Mouse (Mus musculus): ENCODE data around the gene Mad2l2. TPM values are rescaled to one million over a fixed set of nuclear protein-coding genes. Genes with fewer than 3 reads are reported as not detected.

The Mad2l2 gene
- polyA plus RNA-seq, 1 experiment = 24.8 TPM

GRCm38 (mm10) chr4:148139767-148140097, 9.5 kb downstream of the Mad2l2 start:
- no peak for DNase-seq (ENCODE audit: extremely low spot score in 1 of 2, low spot score in 1 of 2)

GRCm38 (mm10) chr4:148140098-148141011, 10.2 kb downstream of the Mad2l2 start:
- DNase-seq (ENCODE audit: extremely low spot score in 1 of 2, low spot score in 1 of 2) = peak; percentile 85 to 92

GRCm38 (mm10) chr4:148143721-148144120, 13.5 kb downstream of the Mad2l2 start:
- DNase-seq (ENCODE audit: extremely low spot score in 1 of 2, low spot score in 1 of 2) = no peak

DNA sequence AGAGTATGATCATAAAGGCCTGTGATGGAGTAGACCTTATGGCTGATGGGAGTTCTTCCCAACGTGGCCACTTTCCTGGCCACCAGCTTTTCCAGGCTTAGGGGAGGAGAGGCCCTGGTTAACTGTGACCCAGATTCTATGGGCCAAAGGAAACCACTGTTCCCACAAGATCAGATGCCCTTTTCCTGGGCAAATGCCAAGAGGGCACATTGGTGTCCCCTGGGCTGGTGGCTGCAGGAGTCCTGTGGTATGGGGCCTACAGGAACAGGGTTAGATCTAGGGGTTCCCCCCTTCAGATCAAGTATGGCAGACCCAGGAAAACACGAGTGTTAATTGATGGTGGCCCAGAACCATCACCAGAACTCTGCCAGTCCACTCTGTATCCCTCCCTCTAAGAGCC, 17.5 kb downstream of the Mad2l2 start:
- no peak for DNase-seq (ENCODE audit: extremely low spot score in 1 of 2, low spot score in 1 of 2)

DNA sequence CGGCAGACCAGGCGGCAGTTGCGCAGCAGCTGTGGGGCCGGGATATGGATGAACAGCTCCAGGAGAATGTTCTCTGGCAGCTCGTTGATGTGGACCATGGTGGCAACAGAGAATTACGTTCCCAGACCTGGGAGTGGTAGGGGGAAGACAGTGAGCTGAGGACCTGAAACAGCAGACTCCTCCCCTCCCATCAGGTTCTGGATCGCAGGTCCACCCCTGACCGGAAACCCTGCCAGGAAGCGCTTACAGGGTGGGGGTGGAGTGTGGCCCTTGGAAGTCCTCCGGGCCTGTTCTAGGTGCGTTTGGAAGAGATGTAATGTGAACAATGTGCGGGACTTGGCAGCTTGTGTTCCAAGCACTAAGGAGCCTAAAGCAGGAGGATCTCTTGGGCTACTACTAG, 19.4 kb downstream of the Mad2l2 start:
- no peak for DNase-seq (ENCODE audit: extremely low spot score in 1 of 2, low spot score in 1 of 2)

DNA sequence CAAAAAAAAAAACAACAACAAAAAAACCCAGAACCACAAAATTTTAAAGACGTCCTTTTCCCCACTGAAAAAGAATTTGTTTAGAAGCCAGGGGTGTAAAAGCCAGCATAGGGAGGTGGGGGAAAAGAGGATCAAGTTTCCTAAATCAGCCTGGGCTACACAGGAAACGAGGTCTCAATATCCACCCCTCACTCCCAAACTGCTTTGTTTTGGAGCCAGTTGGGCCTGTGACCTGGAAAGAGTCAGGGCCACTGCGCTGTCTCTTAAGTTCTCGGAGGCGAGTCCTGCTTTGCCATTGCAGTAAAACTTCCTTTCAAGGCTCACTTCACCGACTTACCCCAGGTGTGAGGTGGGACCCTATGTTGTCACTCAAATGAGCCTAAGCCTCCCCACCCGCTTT, 20.1 kb downstream of the Mad2l2 start:
- no peak for DNase-seq (ENCODE audit: extremely low spot score in 1 of 2, low spot score in 1 of 2)

DNA sequence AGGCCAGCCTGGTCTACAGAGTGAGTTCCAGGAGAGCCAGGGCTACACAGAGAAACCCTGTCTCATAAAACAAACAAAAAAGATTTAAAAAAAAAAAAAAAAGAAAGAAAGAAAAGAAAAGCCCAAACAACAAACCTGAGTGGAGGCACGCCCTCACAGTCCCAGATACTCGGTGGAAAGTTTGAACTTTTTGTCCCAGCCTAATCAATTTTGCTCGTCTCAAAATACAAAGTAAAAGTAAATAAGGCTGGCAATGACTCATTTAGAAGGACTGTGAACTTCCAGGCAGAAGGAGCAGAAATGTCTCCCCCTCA, 20.7 kb downstream of the Mad2l2 start:
- DNase-seq (ENCODE audit: extremely low spot score in 1 of 2, low spot score in 1 of 2) = no peak

DNA sequence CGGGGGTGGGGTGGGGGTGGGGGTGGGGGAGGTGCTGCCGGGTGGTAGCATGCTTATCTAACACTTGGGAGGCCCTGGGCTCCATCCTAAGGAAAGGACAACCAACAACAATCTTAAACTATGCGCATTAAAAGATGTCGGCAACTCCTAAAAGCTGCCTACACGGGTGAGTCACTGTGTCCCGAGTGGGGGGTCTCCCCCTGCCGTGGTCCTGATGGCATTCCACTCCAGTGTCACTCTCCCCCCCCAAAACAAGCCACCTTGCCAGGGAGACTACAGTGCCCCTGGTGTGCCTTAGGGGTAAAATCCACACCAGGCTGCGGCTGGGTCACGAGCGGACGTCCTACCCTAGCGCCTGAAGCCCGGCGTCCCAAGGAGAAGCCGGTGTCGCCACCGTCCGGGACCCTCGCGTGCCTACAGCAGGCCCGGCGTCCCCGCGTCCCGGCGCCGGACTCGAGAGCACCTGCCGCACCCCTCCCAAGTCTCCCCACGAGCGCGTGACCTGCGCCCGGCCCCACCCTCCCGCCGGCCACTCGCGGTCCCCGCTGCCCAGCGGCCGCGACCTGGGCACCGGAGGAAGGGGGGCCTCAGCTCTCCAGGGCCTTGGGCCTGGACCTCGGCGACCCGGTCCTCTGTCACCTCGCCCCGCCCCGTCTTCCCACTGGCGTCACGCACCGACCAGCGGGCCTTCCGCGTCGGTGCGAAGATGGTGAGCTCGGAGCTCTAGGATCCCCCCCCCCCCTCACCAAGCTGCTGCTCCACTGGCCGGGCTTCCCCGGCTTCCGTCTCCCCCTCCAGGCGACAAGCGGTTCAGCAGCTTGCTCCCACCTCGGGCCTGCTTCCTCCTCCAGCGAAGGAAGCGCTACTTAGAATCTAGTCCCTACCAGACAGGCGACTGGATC, 21.3 kb downstream of the Mad2l2 start, which contains the start of gene Fbxo6:
Gene Fbxo6 (minus strand): TSS at position 874 of the 902 bp plus-strand sequence.
- DNase-seq (ENCODE audit: extremely low spot score in 1 of 2, low spot score in 1 of 2) = peak; percentile 82 to 88

GRCm38 (mm10) chr4:148152547-148152946, 22.4 kb downstream of the Mad2l2 start:
- no peak for DNase-seq (ENCODE audit: extremely low spot score in 1 of 2, low spot score in 1 of 2)

DNA sequence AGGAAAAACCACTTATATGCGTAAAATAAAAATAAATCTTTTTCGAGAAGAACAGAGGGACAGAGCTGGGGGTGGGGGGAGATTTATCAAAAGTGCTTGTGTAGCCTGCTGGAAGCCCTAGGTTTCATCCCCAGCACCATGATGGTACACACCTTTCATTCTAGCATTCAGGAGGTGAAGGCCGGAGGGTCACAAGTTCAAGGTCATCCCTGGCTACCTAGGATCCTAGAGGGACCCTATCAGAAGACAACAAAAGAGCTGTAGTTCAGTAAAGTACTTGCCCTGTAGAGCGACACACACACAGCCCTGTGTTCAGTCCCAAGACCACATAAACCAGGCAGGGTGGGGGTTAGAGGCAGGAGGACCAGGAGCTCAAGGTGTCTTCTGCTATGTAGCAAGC, 23.8 kb downstream of the Mad2l2 start:
- DNase-seq (ENCODE audit: extremely low spot score in 1 of 2, low spot score in 1 of 2) = no peak

DNA sequence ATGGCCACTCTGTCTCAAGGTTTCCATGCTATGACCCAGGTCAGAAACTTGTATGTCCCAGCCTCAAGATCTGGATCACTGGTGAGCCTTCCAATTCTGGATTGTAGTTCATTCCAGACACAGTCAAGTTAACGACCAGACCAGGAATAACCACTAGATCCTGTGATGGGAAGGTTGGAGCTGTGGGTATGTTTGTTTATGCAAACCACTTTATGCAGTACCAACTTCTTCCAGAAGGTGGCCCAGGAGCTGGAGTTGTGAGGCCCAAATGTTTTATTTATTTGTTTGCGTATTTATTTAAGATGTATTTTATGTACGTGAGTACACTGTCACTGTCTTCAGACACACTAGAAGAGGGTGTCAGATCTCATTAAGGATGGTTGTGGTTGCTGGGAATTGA, 24.8 kb downstream of the Mad2l2 start:
- peak in 1 of 2 experiments; percentile 79 for DNase-seq (ENCODE audit: extremely low spot score in 1 of 2, low spot score in 1 of 2)

DNA sequence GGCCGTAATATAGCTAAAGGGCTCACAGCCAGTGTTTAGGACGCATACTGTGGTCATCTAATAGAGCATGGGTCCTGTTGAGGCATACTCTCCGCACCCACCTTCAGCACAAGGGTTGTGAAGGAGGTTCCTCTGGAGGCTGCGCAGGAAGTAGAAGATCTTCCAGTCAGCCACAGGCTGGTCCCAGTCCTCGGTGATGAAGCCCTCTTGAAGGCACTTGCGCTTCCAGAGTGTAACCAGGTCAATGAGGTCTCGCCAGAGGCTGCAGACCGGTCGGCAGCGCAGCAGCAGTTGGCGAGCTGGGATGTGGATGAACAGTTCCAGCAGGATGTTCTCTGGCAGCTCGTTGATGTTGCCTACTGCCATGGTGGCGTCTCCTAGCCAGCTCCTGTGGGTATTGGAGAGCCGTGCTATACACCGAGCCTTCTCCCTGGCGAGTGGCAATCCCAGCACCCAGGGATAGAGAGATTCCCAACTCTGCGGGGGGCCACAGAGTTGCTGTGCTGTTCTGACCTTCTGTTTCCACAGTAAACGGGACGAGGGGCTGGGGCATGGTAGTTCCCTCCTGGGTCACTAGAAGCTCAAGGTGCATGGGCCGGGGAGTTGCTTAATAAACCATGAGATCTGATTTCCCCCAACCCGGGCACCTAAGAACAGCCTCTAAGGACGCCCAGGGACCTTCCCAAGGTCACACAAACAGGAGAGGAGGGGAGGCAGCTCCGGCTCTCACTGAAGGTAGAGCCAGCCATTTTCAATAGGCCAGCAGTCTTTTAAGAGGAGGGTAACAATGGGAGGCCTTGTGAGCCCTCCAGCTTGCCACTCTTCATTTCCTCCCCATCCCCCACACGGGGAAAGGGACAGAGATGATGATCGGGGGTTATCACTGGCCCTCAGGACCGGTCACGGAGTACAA, 28.5 kb downstream of the Mad2l2 start:
- peak in 1 of 2 experiments; percentile 63 for DNase-seq (ENCODE audit: extremely low spot score in 1 of 2, low spot score in 1 of 2)

GRCm38 (mm10) chr4:148159544-148160435, 29.6 kb downstream of the Mad2l2 start:
- DNase-seq (ENCODE audit: extremely low spot score in 1 of 2, low spot score in 1 of 2) = peak; percentile 99

DNA sequence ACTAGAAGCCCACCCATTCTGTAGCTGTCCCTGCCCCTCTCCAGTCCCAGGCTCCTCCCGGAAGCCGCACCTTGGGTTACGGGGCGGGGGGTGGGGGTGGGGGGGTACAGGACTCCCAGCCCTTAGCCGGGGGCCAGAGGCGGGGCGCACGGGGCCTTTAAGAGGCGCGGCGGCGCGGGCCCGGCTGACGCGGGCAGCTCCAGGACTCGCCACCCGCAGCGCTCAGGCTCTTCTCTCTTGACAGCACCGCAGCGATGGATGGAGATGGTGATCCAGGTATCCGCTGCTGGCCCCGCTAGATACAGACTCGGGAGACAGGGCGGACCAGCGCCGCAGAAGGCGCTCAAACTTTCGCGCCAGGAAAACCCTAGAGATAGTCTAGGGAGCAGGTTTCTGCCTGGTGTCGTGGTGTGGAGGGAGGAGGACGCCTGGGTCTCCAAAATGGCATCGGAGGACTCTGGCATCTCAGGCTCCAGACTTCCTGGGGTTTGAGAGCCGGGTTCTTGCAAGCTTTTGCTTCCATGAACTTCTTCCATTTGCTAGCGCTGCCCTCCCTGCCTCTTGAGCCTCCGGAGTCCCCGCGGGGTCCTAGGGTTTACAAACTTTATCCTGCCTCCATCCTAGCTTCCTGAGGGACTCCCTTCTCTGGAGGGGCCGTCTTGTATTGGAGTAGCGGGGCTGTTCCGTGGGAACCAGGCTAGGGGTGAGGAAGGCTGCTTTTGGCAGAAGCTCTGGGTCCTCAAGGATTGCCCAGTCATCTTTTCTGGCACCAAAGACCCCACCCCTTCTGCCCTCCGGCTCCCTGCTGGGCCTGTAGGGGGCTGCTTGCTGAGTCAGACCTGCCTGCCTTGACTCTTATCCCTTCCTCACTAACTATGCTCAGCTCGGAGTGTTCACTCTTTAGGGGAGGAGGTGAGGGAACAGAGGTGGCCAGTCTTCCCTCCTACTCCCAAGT, 30.5 kb downstream of the Mad2l2 start, which contains the start of the genes Fbxo44 and Fbxo2:
Gene Fbxo44 (minus strand): TSS at position 47 of the 955 bp plus-strand sequence.
Gene Fbxo2 (plus strand): TSS at position 186 of the 955 bp plus-strand sequence.
- peak in 1 of 2 experiments; percentile 61 for DNase-seq (ENCODE audit: extremely low spot score in 1 of 2, low spot score in 1 of 2)

DNA sequence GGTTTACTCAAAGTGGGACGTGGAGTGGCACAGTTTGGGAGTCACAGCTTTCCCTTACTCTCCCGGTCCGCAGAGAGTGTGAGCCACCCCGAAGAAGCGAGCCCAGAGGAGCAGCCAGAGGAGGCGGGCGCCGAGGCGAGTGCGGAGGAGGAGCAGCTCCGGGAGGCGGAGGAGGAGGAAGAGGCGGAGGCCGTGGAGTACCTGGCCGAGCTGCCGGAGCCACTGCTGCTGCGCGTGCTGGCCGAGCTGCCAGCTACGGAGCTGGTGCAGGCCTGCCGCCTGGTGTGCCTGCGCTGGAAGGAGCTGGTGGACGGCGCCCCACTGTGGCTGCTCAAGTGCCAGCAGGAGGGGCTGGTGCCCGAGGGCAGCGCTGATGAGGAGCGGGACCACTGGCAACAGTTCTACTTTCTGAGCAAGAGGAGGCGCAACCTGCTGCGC, 33.8 kb downstream of the Mad2l2 start:
- DNase-seq (ENCODE audit: extremely low spot score in 1 of 2, low spot score in 1 of 2) = peak in 1 of 2 experiments; percentile 81

DNA sequence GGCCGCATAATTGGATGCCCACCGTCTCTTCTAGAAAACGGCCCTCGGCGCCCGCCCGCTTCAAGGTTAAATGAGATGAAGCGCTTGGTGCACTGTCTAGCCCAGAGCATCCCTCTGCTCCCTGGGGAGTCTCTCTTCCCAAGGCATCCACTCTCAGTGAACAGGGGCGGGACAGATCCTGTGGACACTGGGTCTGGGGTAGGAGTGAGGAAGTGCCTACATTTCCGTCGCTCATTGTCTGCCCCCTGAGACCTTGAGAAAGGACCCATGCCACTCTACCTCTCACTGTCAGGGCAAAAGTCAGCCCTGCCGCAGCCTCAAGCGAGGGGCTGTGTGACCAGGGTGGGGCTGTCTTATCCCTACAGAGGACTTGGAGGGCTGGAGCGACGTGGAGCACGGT, 34.3 kb downstream of the Mad2l2 start:
- no peak for DNase-seq (ENCODE audit: extremely low spot score in 1 of 2, low spot score in 1 of 2)

GRCm38 (mm10) chr4:148165551-148165950, 35.4 kb downstream of the Mad2l2 start:
- DNase-seq (ENCODE audit: extremely low spot score in 1 of 2, low spot score in 1 of 2) = no peak

DNA sequence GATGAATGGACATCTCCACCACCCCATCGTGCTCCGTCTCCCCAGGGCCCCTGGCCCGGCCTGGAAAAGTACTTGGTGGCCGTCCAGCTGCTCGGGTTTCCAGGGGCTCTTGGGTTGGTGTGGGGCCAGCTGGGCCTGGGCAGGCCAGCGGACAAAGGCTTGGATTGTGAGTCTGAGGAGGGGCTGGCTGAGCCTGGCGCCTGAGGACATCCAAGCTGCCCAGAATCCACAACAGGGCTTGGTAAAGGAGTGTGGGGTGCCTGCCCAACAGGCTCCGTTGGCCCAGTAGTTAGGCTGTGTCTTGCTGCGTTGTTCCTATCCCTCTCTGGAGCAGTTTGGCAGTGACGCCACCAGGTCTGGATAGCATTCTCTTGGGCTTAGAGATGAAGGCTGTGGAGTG, 36.2 kb downstream of the Mad2l2 start:
- peak; percentile 72 to 78 for DNase-seq (ENCODE audit: extremely low spot score in 1 of 2, low spot score in 1 of 2)
